Comparison of ENCODE assay signal across 8 mouse cellular contexts in the genomic region with DNA sequence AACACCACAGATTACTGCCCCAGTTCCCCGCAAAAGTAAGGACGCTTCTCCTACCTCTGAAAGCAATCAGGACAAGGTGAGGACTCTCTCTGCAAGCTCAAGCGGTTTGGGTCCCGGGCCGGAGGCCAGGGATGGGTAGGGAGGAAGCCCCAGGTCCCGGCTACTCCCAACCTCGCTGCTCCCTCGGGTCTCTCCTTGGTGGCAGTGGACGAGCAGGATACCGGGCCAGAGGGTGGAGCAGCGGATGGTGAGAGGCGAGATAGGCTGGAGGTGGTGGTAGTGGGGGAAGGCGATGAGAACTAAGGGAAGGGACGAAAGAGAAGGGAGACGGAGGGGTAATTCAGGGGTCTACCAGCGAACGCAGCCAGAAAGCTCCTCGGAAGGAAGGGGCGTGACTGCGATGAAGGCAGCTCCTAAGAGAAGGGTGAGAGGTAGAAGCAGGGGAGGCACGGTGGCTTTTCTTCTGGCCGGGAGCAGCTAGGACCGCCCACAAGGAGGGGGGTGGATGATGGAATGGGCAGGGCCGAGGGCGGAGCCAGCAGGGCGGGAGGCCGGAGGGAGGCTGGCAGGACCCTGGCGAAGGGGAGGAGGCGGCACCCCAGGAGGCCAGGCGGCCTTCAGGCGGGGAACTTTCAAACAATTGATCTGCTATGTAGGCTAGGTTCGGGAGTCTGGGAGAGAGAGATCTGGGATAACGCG. TPM values are rescaled to one million over a fixed set of nuclear protein-coding genes. Genes with fewer than 3 reads are reported as not detected.
DNase-seq lines count a peak whose midpoint lies in the region; ATAC-seq and TF ChIP-seq lines count a peak whose summit lies in the region.

Amot (minus strand) TSS at position 465 of the 699 bp plus-strand sequence.

- H3K4me3 ChIP-seq in embryonic facial prominence, embryonic 14.5 days (ENCODE audit: low read depth, low read length), result peak within 1 kb of the TSS; percentile 57
- H3K4me3 ChIP-seq in heart, adult 2 months, result peak within 1 kb of the TSS; percentile 63
- peak within 1 kb of the TSS; percentile 55 for H3K4me3 ChIP-seq in limb, embryonic 15.5 days
- H3K4me3 ChIP-seq in midbrain, postnatal 0 days (ENCODE audit: low read depth, low read length), result peak within 1 kb of the TSS; percentile 49

- H3K36me3 ChIP-seq in embryonic facial prominence, embryonic 14.5 days (ENCODE audit: control insufficient read depth, insufficient read depth, low read length), result no peaks in the 10 kb centered on the region
- H3K36me3 ChIP-seq in heart, adult 2 months (ENCODE audit: control insufficient read depth, insufficient read depth, low read length), result no peaks in the 10 kb centered on the region
- H3K36me3 ChIP-seq in limb, embryonic 15.5 days, result no peaks in the 10 kb centered on the region
- no peaks in the 10 kb centered on the region for H3K36me3 ChIP-seq in midbrain, postnatal 0 days (ENCODE audit: insufficient read depth, low read length)

- peak; percentile 93 for ATAC-seq in embryonic facial prominence, embryonic 14.5 days (ENCODE audit: low read depth)
- peak; percentile 87 for ATAC-seq in limb, embryonic 15.5 days (ENCODE audit: insufficient number of reproducible peaks, low FRiP score, low TSS enrichment, low read depth)
- ATAC-seq in midbrain, postnatal 0 days (ENCODE audit: low FRiP score), result peak; percentile 88

- peak within 1 kb of the TSS; percentile 69 for H3K27ac ChIP-seq in embryonic facial prominence, embryonic 14.5 days (replicated peaks; ENCODE audit: low read depth, low read length)
- peak within 1 kb of the TSS; percentile 58 for H3K27ac ChIP-seq in heart, adult 2 months
- H3K27ac ChIP-seq in limb, embryonic 15.5 days, result peak within 1 kb of the TSS; percentile 73
- no peak within 1 kb of the TSS for H3K27ac ChIP-seq in midbrain, postnatal 0 days (ENCODE audit: low read depth, low read length)

- peak; percentile 68 for DNase-seq in layer of hippocampus, adult 11-12 months (ENCODE audit: low spot score)
- no peak for DNase-seq in layer of hippocampus, adult 9-10 months (ENCODE audit: low spot score)
- peak; percentile 92 for DNase-seq in embryonic facial prominence, embryonic 14.5 days (ENCODE audit: low spot score)
- DNase-seq in heart, adult 2 months, result peak; percentile 89
- DNase-seq in kidney, adult 8-10 months, result peak; percentile 85 to 89
- DNase-seq in midbrain, postnatal 0 days (ENCODE audit: low spot score), result peak; percentile 74
- DNase-seq in spleen, postnatal 14 days (ENCODE audit: low spot score in 2 of 2), result peak; percentile 36 to 39

- peak within 1 kb of the TSS; percentile 70 for H3K9ac ChIP-seq in embryonic facial prominence, embryonic 14.5 days (ENCODE audit: low read depth, low read length)
- peak within 1 kb of the TSS; percentile 57 for H3K9ac ChIP-seq in heart, adult 2 months (ENCODE audit: low read depth, low read length)
- H3K9ac ChIP-seq in limb, embryonic 15.5 days, result peak within 1 kb of the TSS; percentile 42
- H3K9ac ChIP-seq in midbrain, postnatal 0 days (replicated peaks; ENCODE audit: low read length, poor library complexity, severe bottlenecking), result peak within 1 kb of the TSS; percentile 57

- no peaks in the 10 kb centered on the region; the same call in 1 of the 2 replicates for H3K27me3 ChIP-seq in embryonic facial prominence, embryonic 14.5 days (replicated peaks; ENCODE audit: control insufficient read depth, insufficient read depth, low read length)
- H3K27me3 ChIP-seq in heart, adult 2 months (ENCODE audit: control insufficient read depth, insufficient read depth, low read length), result no peaks in the 10 kb centered on the region
- H3K27me3 ChIP-seq in limb, embryonic 15.5 days, result no peaks in the 10 kb centered on the region
- no peaks in the 10 kb centered on the region for H3K27me3 ChIP-seq in midbrain, postnatal 0 days (ENCODE audit: insufficient read depth, low read length)

- peak within 1 kb of the TSS; percentile 54 for H3K4me2 ChIP-seq in embryonic facial prominence, embryonic 14.5 days (ENCODE audit: low read depth, low read length)
- peak within 1 kb of the TSS; percentile 64 for H3K4me2 ChIP-seq in limb, embryonic 15.5 days
- H3K4me2 ChIP-seq in midbrain, postnatal 0 days (ENCODE audit: low read depth, low read length, poor library complexity, severe bottlenecking), result peak within 1 kb of the TSS; percentile 60

- peak; percentile 77 for TF ChIP-seq POLR2A in heart, adult 2 months (IDR thresholded peaks at IDR 0.05; ENCODE audit: insufficient read depth, low read depth, low read length)

- intact Hi-C loops in heart, adult 2 months (cut with DNase I), result no loop called here

- H3K9me3 ChIP-seq in embryonic facial prominence, embryonic 14.5 days (ENCODE audit: control insufficient read depth, low read length), result no peaks in the 10 kb centered on the region
- no peaks in the 10 kb centered on the region for H3K9me3 ChIP-seq in limb, embryonic 15.5 days
- no peaks in the 10 kb centered on the region for H3K9me3 ChIP-seq in midbrain, postnatal 0 days (ENCODE audit: low read length)

- no peaks in the 10 kb centered on the region for H3K4me1 ChIP-seq in embryonic facial prominence, embryonic 14.5 days (ENCODE audit: control insufficient read depth, insufficient read depth, low read length)
- no peaks in the 10 kb centered on the region for H3K4me1 ChIP-seq in heart, adult 2 months (ENCODE audit: control insufficient read depth, insufficient read depth, low read length)
- no peaks in the 10 kb centered on the region for H3K4me1 ChIP-seq in limb, embryonic 15.5 days
- H3K4me1 ChIP-seq in midbrain, postnatal 0 days (ENCODE audit: insufficient read depth, low read length), result no peaks in the 10 kb centered on the region

- WGBS in embryonic facial prominence, embryonic 14.5 days, result 21% methylated on average over 32 of the region's 34 CpGs
- 16% methylated on average over 34 of the region's 34 CpGs for WGBS in heart, adult 2 months
- WGBS in limb, embryonic 15.5 days, result 16% methylated on average over 33 of the region's 34 CpGs
- WGBS in midbrain, postnatal 0 days, result 17% methylated on average over 31 of the region's 34 CpGs

- TF ChIP-seq CTCF in heart, adult 2 months (IDR thresholded peaks at IDR 0.05), result no peak
- TF ChIP-seq CTCF in midbrain, postnatal 0 days (IDR thresholded peaks at IDR 0.05), result no peak

- no peak for TF ChIP-seq EP300 in heart, adult 2 months (IDR thresholded peaks at IDR 0.05; ENCODE audit: insufficient read depth, low read depth, low read length)

- no peaks in the 10 kb centered on the region for H3K79me2 ChIP-seq in heart, adult 2 months (replicated peaks; ENCODE audit: control insufficient read depth, insufficient read depth, low read length)

RNA-seq across cellular contexts. Expression of gene Amot, which starts in this region (rescaled TPM):
- 26.3 and 34.5 TPM in 2 replicates for polyA plus RNA-seq in embryonic facial prominence, embryonic 14.5 days (2014; fragmentation: Nextera tagmentation; extraction: Ambion mirVana)
- 1 to 10 TPM; 6.1 to 7.2 TPM for total RNA-seq in heart, adult 2 months (2021)
- polyA plus RNA-seq in heart, adult 2 months (2012; rRNA removed), result 6.4 and 6.7 TPM in 2 replicates
- 17.6 and 24.2 TPM in 2 replicates for polyA plus RNA-seq in limb, embryonic 15.5 days (2015; fragmentation: Nextera tagmentation; extraction: Ambion mirVana)
- total RNA-seq in midbrain, postnatal 0 days (2014; rRNA removed), result 19.0 and 22.3 TPM in 2 replicates
- polyA plus RNA-seq in midbrain, postnatal 0 days (2015; fragmentation: Nextera tagmentation; extraction: Ambion mirVana), result 5.9 and 6.2 TPM in 2 replicates
